Mouse (Mus musculus): ENCODE measurements around the gene Ncmap.
"Not testable (repeated sequence)": the region's sequence is repeated elsewhere in the genome, so short reads cannot be mapped to it uniquely, and the experiment has no call there.

The Ncmap gene

DNA sequence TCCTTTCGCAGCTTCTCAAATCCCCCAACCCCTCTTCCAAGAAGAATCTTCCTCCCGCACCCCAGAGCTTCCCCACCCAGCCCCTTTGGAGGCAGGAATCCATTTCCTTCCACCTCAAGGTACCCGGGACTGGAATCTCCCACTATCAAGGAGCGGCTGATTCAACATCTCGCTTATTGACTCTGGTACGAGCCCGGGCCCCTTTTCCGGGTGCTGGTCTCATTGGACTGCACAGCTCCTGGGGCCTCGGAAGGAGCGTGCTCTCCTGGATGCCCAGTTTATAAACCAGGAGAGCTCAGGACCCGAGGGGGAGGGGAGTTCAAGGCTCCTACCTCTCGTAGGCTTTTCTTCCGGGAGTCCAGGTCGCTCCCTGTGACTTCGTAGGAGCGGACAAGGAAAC, 476 bp downstream of the Ncmap start:
- no peak for DNase-seq

DNA sequence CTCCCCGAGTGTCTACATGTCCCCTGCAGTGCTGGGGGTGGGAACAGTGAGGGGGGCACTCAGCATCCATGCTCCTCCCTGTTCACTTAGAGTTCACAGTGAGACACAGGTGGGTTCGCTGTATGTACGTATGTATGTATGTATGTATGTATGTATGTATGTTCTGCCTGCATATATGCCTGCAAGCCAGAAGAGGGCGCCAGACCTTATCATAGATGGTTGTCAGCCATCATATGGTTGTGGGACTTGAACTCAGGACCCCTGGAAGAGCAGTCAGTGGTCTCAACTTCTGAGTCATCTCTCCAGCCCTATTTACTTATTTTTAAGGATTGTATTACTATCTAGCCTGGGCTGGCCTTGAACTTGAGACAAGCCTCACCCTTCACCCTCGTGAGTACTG, 1.7 kb downstream of the Ncmap start:
- no peak for DNase-seq

DNA sequence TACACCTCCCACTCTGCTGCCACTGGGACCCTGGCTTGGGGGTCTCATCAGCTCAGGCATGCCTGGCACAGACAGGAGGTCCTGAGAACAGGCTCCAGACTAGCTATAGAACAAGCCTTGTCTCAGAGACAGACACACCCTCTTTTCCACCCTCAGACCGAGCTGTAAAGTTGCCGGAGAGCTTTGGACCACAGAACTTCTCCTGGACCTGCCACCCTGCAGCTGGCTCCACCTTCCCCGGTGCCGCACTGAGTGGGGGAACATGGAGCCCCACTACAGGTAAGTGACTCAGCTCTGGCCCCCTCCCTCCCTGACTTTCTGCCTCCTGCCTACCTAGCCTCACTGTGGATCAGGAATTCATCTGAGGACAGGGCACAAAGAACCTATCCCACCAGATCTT, 2.7 kb downstream of the Ncmap start:
- DNase-seq = no peak

DNA sequence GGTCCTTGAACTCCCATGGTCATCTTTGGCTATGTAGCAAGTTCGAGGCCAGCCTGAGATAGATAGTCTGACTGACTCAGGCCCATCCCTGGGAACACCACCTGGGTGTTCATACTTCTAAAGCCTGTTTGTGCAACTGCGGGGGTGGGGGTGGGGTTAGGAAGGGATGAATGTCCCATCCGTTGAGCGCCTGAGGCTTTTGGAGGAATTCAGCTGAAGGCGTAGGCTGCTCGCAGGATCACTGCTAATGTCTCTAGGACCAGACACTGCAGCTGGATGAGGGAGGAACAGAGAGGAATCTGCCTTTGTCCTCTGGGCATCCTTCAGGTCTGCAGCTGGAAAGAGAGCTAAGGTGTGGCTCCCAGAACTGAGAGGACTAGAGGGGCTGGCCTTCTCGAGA, 3.4 kb downstream of the Ncmap start:
- no peak for DNase-seq

DNA sequence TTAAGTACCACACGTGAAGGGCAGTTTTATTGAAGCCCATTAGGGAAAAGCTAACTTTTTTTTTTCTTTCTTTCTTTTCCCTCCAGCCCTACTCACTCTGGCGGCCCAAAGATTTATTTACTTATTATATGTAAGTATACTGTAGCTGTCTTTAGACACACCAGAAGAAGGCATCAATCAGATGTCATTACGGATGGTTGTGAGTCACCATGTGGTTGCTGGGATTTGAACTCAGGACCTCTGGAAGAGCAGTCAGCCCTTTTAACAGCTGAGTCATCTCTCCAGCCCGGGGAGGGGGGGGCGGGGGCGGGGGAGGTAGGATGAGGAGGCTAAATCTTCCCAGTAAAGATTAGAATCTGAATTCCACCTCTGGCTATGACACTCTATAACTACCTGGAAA, 4.6 kb downstream of the Ncmap start:
- no peak for DNase-seq

DNA sequence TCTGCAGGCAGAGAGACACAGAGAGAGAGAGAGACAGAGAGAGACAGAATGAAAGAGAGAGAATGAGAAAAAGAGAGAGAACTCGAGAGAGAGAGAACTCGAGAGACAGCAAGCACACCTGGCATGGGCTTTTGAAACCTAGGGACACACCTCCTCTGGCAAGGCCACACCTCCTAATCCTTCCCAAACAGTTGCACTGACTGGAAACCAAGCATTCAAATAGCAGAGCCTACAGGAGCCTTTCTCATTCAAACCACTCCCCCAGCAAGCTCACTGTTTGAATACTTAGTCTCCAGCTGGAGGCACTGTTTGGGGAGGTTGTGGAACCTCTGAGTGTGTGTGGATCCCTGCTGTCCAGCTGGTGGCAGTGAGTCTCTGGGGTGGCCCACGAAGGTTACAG, 5.2 kb downstream of the Ncmap start:
- DNase-seq = no peak

DNA sequence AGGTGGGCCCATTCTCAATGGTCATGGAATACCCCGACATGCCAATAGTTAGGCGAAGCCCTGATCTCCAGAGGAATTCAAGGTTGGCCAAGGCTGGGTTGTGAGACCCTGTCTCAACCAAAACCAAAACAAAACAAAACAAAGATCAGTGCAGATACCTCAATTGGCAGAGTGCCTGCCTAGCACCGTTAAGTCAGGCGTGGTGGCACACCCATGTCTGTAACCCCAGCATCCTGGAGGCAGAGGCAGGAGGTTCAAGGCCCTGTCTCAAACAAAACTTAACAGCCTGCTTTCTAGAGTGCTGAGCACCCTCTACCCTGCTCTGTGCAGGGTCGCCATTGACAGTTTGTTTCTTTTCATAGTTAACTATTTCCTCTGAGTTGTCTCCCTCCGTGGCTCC, 7.0 kb downstream of the Ncmap start:
- no peak for DNase-seq

DNA sequence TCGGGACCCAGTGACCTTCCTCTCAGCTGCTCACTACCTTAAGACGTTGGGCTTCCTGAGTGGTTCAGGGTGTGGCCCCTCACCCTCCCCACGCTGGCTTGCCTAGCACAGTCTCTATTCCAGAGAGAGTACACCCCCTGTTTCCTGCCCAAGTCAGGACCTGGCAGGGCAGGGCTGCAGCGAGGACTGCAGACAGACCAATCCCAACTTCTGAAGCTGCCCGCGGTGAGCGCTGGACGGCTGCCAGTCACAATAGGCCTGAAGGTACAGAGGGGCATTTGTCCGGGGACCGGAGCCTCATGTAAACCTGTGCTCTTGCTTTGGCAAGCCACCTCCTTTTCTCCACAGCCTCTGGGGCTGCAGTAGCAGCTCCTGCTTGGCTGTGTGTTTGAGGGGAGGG, 12.4 kb downstream of the Ncmap start:
- DNase-seq = no peak

DNA sequence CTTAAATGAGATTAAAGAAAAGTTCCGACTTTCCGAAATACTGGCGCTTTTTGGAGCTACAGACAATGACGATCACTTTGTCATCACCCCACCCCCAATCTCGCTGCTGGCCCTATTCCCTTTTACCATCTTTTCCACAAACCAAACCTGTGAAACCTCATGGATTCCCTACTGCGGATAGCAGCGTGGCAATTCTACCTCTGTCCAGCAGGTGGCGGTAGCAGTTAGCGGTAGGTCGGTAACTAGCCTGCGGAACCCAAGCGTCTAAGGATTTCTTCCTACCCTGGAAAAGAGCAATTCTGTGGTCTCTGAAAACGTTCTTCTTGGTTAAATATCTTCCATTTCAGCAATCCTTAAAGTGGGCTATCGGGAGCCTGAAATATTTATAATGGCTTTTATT, 15.7 kb downstream of the Ncmap start:
- DNase-seq = peak; percentile 65

DNA sequence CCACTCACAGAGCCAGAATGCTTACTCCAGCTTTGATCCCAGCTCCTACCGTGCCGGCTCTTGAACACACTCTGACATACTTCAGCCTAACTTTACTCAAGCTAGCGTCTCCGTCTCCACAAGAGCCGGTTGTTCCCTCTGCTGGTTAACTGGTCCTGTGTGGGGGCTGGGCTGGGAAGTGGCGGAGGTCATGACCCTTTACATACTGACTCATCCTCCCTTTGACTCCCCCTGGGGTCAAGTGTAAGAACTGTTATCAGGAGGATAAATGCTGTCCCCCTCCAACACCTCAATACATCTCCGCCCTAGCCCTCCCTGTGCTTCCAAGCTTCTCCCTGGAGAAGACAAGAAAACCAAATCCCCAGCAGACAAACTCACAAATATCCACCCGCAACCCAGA, 16.7 kb downstream of the Ncmap start:
- DNase-seq = no peak

DNA sequence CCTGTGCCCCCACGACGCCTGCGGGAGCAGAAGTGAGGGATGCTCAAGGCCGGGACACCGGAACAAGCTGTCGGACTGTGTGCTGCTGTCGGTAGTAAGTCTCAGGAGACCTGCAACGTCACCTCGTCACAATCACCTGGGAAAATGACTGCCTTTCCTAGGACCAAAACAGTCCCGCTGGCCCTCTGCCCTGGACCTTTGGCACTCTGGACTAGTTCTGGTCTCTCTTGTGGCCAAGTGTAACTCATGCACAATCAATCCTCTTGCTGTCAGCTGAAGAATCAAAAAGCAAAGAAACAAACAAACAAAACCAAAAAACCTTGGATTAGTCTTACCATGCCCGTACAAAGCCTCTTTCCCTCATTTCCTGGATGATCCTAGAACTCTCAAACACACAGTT, 20.8 kb downstream of the Ncmap start:
- DNase-seq = no peak

DNA sequence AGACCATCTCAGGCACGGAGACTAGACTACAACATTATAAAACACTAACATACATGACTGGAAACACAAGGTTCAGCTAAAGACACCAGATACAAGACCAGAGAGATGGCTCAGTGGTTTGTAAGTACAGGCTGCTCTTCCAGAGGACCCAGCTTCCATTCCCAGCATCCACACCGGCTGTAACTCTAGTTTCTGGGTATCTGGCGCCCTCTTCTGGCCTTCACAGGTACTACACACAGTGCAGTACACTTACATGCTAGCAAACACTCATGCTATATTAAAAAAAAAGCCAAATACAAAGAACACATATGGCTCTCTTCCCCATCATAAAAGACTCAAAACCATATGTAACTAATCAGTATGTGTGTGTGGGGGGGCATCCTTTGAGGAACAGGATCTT, 22.6 kb downstream of the Ncmap start:
- no peak for DNase-seq

DNA sequence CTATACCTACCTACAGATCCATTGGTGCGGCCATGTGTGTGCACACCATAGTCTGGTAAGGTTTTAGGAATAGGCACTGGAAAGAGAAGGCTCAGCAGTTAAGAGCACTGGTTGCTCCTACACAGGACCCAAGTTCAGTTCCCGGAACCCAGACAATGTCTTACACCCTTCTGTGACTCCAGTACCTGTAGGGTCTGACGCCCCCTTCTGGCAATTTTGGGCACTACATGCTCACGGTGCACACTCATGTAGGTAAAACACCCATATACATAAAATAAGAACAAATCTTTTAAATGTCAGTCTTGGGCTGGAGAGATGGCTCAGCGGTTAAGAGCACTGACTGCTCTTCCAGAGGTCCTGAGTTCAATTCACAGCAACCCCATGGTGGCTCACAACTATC, 24.7 kb downstream of the Ncmap start:
- DNase-seq = no peak

DNA sequence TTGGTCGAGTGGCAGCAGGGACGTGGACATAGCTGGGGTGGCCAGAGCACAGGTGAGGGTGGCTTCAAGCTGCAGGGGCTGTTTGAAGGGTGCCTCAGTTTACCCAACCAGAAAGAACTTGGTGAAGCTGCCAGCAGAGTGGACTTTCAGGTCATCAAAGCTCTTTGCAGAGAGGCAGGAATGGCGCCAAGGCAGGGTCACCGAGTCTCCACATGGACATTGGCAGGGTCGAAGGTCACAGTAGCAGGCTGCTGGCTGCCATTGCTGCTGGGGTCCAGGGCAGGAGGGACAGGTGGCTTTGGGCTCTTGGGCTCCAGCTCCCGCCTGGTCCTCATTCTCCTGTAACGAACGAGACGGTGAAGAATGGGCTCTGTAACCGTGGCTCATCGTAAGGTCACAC, 27.7 kb downstream of the Ncmap start:
- DNase-seq = no peak

DNA sequence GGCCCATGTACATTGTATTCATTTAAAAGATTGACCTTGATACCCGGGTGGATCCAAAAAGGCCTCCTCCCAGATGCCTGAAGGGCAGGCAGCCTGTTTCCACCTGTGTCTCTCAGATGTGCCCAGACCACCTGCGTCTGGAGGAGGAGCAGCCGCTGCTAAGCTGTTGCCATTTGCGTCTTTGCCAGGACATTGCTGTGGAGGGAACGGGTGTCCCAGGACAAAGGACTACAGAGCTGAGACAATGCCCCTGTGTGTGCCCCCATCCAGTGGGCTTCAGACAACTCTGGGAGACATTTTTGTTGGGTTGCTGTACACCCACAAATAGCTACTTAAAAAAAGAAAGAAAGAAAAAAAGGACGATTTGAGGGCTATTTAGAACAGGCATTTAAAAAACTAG, 35.2 kb downstream of the Ncmap start:
- DNase-seq = peak; percentile 22

DNA sequence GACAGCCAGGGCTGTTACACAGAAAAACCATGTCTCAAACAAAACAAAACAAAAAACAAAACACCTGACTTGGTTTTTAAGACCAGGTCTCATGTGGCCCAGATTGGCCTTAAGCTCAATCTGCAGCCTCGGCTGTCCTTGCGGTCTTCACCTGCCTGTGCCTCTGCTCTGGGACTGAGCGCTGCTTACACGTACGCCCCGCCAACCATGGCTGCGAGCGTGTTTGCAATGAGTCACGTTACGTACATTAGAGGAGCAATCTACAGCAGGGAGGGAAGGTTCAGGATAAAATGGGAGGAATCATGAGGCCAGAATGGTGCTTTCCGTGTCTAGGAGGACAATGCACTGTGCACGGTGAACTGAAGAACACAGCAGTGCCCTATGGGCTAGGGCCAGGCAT, 36.3 kb downstream of the Ncmap start:
- DNase-seq = no peak

DNA sequence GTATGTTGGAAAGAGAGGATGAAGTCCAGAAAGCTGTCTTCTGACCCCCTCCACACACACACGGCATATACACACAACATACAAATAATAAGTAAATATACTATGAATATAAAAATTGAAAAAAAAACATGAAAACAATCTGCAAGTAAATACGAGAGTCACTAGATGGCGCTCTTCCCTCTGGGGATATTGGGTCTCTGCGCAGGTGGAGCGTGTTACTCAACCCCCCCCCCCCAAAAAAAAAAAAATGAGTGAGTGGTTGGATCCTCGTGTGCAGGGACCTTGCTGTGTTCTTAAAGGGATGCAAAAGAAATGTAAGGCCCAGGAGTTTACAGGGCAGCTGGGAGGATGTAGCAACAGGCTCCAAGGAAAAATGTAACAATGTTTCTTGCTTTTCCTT, 39.3 kb downstream of the Ncmap start:
- DNase-seq = peak; percentile 12

DNA sequence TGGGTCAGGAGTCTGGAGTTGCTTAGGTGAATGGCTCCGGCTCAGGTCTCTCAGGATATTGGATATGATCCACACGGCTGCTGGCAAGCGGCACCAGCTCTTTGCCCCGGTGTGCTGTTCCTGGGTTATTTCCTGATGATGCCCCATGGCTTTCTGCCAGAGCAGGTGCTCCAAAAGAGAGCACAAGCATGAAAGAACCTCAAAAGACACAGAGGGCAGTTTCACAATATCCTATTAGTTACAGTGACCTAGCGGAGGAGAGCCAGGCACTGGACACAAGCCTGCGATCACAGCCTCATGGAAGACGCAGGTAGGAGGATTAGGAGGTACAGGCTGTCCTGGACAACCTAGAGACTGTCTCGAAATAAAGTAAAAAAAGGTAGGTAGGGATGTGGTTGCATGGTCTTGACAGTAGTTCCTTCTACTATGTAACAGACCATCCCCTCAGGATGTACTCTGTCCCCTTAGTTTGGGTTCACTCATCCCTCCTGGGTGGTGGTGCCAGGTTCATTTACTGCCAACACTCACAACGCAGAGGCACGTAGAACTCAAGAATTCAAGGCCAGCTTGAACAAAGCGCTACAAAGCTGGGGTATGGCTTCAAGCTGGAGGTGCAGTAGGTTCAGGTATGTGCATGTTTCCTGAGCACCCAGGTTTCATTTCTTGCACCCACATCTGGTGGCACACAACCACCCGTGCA, 40.7 kb downstream of the Ncmap start:
- no peak for DNase-seq

DNA sequence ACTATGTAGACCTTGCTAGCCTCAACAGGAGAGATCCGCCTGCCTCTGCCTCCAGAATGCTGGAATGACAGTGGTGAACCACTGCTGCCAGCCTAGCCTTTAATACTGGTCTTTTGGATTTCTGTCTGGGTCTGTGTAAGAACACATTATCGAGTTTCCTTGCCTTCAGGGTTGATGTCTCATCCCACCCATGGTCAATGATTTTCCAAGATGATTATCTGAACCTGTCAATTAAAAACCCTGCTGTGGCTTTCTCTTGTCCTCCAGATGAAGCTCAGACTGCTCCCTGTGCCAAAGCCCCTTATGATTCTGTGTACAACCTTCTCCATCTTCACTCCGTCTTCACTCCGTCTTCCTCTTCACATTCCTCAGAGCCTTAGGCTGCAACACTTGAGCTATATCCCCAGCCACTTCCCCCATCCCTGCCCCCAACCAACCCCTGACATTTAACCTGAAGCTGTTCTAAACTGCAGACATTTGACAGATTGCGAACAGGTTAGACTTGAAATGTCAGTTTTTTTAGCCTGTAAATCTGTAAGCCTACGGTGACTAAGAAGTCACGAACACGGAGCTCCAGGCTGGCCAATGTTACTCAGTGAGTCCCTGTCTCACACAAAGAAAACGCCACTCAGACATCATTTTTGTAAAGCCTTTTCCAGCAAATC, 42.0 kb downstream of the Ncmap start:
- no peak for DNase-seq

DNA sequence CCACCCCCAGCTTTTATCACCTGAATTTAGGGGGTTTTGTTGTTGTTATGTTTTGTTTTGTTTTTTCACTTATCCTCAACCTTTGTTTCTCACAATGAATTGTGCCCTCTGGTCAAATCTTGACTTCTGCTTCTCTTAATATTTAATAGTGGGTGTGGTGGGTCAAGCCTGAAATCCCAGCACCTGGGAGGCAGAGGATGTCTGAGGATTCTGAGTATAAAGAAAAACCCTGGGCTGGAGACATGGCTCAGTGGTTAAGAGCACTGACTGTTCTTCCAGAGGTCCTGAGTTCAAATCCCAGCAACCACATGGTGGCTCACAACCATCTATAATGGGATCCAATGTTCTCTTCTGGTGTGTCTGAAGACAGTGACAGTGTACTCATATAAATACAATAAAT, 43.3 kb downstream of the Ncmap start:
- not testable (repeated sequence) for DNase-seq

DNA sequence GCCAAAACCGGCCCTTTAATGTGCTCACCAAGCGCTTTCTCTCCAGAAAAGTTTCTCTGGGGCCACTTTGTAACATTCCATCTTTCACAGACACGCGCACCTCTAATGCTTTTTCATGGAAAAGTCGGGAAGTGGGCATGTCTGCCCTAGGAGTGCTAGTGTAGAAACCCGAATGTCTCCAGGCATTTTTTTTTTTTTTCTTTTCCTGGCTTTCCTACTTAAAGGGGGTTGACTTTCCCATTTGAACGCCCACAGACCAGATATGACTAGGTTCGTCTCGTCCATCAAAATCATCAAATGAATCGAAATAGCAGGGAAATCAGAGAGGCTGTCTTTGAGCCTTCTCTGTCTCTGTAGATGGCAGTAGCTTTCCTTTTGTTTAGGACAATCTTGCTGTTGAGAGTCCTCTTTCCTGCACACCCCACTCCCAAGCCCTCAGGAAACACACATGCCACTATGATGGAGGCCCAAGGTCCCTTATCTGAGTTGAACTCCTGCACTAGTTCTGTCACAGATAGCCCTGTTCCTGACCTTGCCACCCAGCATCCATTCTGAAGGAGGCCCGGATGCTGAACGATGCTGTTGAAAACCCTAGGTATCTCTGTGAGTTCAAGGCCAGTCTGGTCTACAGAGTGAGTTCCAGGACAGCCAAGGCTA, 44.1 kb downstream of the Ncmap start:
- DNase-seq = no peak

DNA sequence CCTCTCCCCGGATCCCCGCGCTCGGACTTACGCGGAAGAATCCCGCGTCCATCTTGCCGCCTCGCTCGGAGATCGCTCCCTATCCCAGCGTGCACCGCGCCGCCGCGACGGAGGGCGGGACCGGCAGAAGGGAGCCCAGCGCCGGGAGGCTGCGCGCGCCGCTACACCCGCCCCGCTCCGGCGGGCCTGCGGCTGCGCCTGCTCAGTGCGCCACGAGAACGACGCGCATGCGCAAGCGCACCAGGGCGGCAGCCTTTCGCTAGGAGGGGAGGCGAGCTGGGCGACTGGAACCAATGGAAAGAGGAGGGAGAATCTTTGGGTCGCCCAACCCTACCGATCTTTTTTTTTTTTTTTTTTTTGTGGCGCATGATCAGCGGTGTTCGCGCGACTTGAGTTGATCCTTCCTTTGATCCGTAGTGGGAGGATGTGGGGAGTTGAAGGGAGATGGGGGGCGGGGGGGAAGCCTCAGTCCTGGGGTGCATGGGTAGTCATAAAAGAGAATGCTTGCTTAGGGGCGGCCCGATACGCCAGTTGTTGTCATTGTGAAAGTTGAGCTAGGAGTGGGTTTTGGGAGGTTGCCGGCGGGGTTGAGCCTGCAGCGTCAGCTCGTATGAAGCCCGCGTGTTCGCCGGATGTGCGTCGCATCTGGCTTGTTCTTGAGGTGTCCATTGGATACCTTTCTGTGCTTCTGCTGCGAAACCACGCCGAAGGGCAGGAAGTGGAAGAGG, 44.8 kb downstream of the Ncmap start, which contains the start of gene Srrm1:
Gene Srrm1 (minus strand): TSS at position 256 of the 728 bp plus-strand sequence.
- DNase-seq = peak; percentile 99

DNA sequence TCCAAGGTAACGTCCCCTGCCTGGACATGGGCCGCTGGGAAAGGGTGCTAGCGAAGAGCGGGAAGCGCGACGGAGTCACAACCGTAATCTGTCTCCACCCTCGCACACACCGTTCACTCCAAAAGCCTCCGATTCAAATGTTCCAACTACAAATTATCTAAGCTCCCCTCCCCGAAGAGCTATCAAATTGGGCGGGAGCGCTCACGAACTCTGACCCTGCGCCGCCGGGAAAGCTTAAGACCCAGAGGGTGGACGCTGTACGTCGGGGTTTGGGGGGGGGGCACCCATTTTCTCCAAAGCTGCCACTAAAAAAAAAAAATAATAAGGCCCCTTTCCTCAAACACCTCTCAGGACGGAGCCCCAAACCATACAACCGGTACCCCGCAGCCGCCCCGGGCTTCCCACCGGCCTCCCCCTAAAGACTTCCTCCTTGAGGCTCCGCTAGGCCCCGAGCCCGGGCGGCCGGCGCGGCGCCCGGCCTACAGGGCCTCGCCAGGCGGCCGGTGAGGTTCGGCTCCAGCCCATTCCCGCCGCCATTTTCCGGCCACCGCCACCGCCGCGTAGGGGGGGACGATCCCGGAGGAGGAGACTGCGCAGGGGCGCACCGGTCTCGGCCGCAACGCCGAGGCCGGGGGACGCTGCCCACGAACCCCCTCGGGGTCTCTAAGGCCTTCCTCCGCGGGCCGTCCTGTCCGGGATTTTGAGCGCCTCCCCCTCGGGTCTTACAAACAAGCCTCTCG, 45.5 kb downstream of the Ncmap start:
- DNase-seq = no peak
